Mouse (Mus musculus) right cerebral cortex, adult 2 months (tissue): ENCODE results near the gene Mettl23.

Experiments
- DNase-seq, 2 experiments: peaks; one replicate each; pipeline ENCODE4 v3.0.0; 2021 to 2022; ENCODE audit warnings: low spot score in 2 of 2

Mettl23 gene

GRCm38 (mm10) chr11:116843261-116844233, at the start of gene Mettl23, which contains the start of gene Jmjd6:
Mettl23 (plus strand) TSS chr11:116843278.
Jmjd6 (minus strand) TSS chr11:116843449.
- DNase-seq: peak; percentile 96 to 98

GRCm38 (mm10) chr11:116799364-116799763, 43.7 kb upstream of the Mettl23 start:
- no peak for DNase-seq

- no peak for DNase-seq
These were observed 42.0 kb upstream of the Mettl23 start for GRCm38 (mm10) chr11:116801106-116801505.

- no peak for DNase-seq
These were observed 40.4 kb upstream of the Mettl23 start for GRCm38 (mm10) chr11:116802709-116803108.

- no peak for DNase-seq
These were observed 36.7 kb upstream of the Mettl23 start for GRCm38 (mm10) chr11:116806136-116807071.

- DNase-seq: no peak
These were observed 36.0 kb upstream of the Mettl23 start for GRCm38 (mm10) chr11:116807116-116807515.

GRCm38 (mm10) chr11:116807526-116807925, 35.6 kb upstream of the Mettl23 start:
- no peak for DNase-seq

GRCm38 (mm10) chr11:116807938-116808606, 35.0 kb upstream of the Mettl23 start:
- peak; percentile 87 to 90 for DNase-seq

GRCm38 (mm10) chr11:116808811-116809395, 34.2 kb upstream of the Mettl23 start:
- DNase-seq: no peak

GRCm38 (mm10) chr11:116809520-116809919, 33.6 kb upstream of the Mettl23 start:
- no peak for DNase-seq

- DNase-seq: no peak
These were observed 32.5 kb upstream of the Mettl23 start for GRCm38 (mm10) chr11:116810528-116810927.

GRCm38 (mm10) chr11:116810983-116811901, 31.8 kb upstream of the Mettl23 start:
- peak; percentile 78 to 79 for DNase-seq

- DNase-seq: no peak
These were observed 30.1 kb upstream of the Mettl23 start for GRCm38 (mm10) chr11:116812793-116813529.

- DNase-seq: no peak
These were observed 29.5 kb upstream of the Mettl23 start for GRCm38 (mm10) chr11:116813610-116814009.

- DNase-seq: no peak
These were observed 28.8 kb upstream of the Mettl23 start for GRCm38 (mm10) chr11:116814076-116814883.

- no peak for DNase-seq
These were observed 28.1 kb upstream of the Mettl23 start for GRCm38 (mm10) chr11:116814884-116815415.

- no peak for DNase-seq
These were observed 26.3 kb upstream of the Mettl23 start for GRCm38 (mm10) chr11:116816769-116817168.

- DNase-seq: no peak
These were observed 25.5 kb upstream of the Mettl23 start for GRCm38 (mm10) chr11:116817567-116817966.
